Mouse (Mus musculus) ES-E14 (cell line): ENCODE data around the gene Gucy2d. TPM values are rescaled to one million over a fixed set of nuclear protein-coding genes. Genes with fewer than 3 reads are reported as not detected.

ENCODE experiments used
- DNase-seq: peaks from one replicate; pipeline ENCODE4 v3.0.0-alpha.2; 2013; ENCODE audit warnings: low read depth, low spot score
- H3K27ac ChIP-seq: 2 replicates; pipeline ENCODE4 v1.5.1; 2012; ENCODE audit warnings: low read depth, mild to moderate bottlenecking, low read length, moderate library complexity, mixed read lengths; ENCODE audit not compliant: poor library complexity, insufficient read depth, severe bottlenecking
- H3K36me3 ChIP-seq: 2 replicates; pipeline ENCODE4 v1.6.1; 2012; ENCODE audit warnings: mild to moderate bottlenecking, low read length, moderate library complexity, mixed read lengths; ENCODE audit not compliant: control insufficient read depth, poor library complexity, insufficient read depth, severe bottlenecking
- H3K4me1 ChIP-seq, 2 experiments: fragments of 150-350 bp in 1 of 2; sonication (generic) in 1 of 2; 2 replicates each; pipeline ENCODE4 v1.6.1; 2012; ENCODE audit warnings: low read length in 2 of 2, mild to moderate bottlenecking in 1 of 2, mixed read lengths in 1 of 2; ENCODE audit not compliant: control insufficient read depth in 2 of 2, insufficient read depth in 2 of 2, poor library complexity in 1 of 2
- H3K4me3 ChIP-seq, 2 experiments: fragments of 150-350 bp in 1 of 2; sonication (generic) in 1 of 2; 2 replicates each; pipeline ENCODE4 v1.5.1; 2012; ENCODE audit warnings: low read length in 2 of 2, low read depth in 1 of 2, mild to moderate bottlenecking in 1 of 2, mixed read lengths in 1 of 2; ENCODE audit not compliant: insufficient read depth in 1 of 2, poor library complexity in 1 of 2, severe bottlenecking in 1 of 2
- H3K9ac ChIP-seq: 2 replicates; pipeline ENCODE4 v1.6.1; 2012; ENCODE audit warnings: low read depth, mild to moderate bottlenecking, low read length, mixed read lengths; ENCODE audit not compliant: poor library complexity, insufficient read depth, severe bottlenecking
- H3K9me3 ChIP-seq: fragments of 150-350 bp; sonication (generic); 2 replicates; pipeline ENCODE4 v1.6.1; 2012; ENCODE audit warnings: low read depth, mild to moderate bottlenecking, low read length; ENCODE audit not compliant: control insufficient read depth, insufficient read depth
- CHD2 ChIP-seq: IDR thresholded peaks from 2 replicates; pipeline ENCODE4 v1.6.1; 2014; ENCODE audit warnings: mild to moderate bottlenecking, low read depth, low read length, inconsistent platforms
- HCFC1 ChIP-seq: IDR thresholded peaks from 2 replicates; pipeline ENCODE4 v1.6.1; 2012; ENCODE audit warnings: low read length, inconsistent platforms, borderline replicate concordance; ENCODE audit not compliant: insufficient read depth
- MAFK ChIP-seq: IDR thresholded peaks from 2 replicates; pipeline ENCODE4 v1.6.1; 2014; ENCODE audit warnings: mild to moderate bottlenecking, low read depth, low read length, inconsistent platforms; ENCODE audit not compliant: insufficient read depth
- ZC3H11A ChIP-seq: IDR thresholded peaks from 2 replicates; pipeline ENCODE4 v1.6.1; 2012; ENCODE audit warnings: low read depth, mild to moderate bottlenecking, inconsistent platforms, low read length, borderline replicate concordance
- ZNF384 ChIP-seq: IDR thresholded peaks from 2 replicates; pipeline ENCODE4 v1.6.1; 2012; ENCODE audit warnings: low read depth, low read length, inconsistent platforms
- in situ Hi-C, 2 experiments: fragments of 600-800 bp; cut with MboI; formaldehyde crosslinking; loops; one replicate each; pipeline ENCODE4 v1.15.1; 2025; ENCODE audit warnings: low sequenced_read_pairs in 2 of 2, inconsistent platforms in 1 of 2; ENCODE audit not compliant: unreplicated experiment in 2 of 2
- total RNA-seq: library from RNA; depleted of rRNA; stranded (reverse); fragments of 300-350 nt; gene quantifications from 2 replicates; pipeline ENCODE4 v1.2.3, GENCODE M21; 2012

The Gucy2d gene
- total RNA-seq, 1 experiment = not detected

DNA sequence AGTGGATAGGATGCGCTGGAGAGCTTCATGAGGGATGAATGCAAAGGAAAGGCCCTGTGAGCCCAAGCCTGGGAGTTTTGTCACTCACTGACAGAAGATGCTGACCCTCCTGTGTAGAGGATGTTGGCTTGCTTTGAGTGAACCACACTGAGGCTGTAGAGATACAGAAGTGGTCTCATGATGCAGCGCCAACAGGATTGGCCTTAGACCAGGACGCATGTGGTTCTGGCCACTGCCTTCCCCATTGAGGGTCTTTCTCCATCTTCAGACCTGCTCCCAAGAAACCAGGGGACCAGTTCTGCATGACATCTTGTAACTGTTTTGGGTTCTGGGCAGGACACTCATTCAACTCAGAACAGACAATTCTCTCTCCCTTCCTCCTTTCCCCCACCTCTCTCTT is 10.6 kb upstream of the Gucy2d start:
- Histone ChIP-seq H3K9ac (no peak overlapping the region), H3K4me3 (no peak overlapping the region), H3K9me3 (no peaks in the 10 kb centered on the region), H3K27ac (no peak overlapping the region), H3K4me1 (no peaks in the 10 kb centered on the region), H3K36me3 (no peaks in the 10 kb centered on the region)
- TF ChIP-seq ZC3H11A = no peak
- no peak for TF ChIP-seq ZNF384
- TF ChIP-seq HCFC1 = no peak
- TF ChIP-seq CHD2 = no peak
- no peak for TF ChIP-seq MAFK
- DNase-seq = no peak
- in situ Hi-C loops = no loop called here

DNA sequence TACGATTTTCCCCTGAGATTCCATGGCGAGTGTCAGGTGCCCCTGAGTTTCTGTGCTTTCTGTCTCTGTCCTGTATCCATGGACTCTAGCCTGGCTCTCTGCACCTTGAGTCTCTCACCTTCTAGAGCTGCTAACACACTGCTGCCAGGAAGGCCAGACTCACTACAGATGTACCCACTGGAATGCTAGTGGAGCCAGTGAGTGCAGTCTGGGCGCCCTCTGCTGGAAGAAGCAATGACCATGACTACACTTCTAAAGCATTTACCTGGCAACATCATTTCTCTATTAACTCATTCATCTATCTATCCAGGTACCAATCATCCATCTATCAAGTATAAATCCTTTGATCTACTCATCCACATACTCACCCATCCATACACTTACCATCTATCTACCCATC is 9.4 kb upstream of the Gucy2d start:
- in situ Hi-C loops = loop anchor here in 1 of 2 experiments (10.0 kb wide), 1 partner anchor 86 kb away; no protein-coding TSS in a partner anchor
- Histone ChIP-seq H3K27ac (no peak overlapping the region), H3K4me1 (no peaks in the 10 kb centered on the region), H3K36me3 (no peaks in the 10 kb centered on the region), H3K9me3 (no peaks in the 10 kb centered on the region), H3K4me3 (no peak overlapping the region), H3K9ac (no peak overlapping the region)
- DNase-seq = peak; percentile 51
- TF ChIP-seq ZC3H11A = peak; percentile 75; the same call in 1 of the 2 replicates
- TF ChIP-seq ZNF384 = no peak

DNA sequence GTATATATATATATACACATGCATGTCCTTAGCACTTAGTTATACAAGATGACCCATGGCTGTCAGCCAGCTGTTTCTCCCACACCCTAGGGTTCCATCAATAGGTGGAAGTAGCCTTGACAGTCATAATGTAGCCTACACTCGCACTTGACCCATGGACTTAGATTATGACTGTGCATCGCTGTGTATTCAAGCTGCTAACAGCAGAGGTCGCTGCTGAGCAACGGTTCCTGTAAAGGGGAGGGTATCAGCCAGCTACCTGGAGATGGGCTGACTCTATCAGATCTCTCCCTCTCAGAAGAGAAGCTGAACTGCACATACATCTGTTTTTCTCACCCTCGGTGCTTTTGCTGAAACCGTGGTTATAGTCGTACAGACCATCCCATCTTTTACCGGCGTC is 2.6 kb upstream of the Gucy2d start:
- no peaks in the 10 kb centered on the region for H3K4me1 ChIP-seq
- no peak overlapping the region for H3K9ac ChIP-seq
- H3K9me3 ChIP-seq = no peaks in the 10 kb centered on the region
- DNase-seq = peak; percentile 72
- TF ChIP-seq ZNF384 (no peak), CHD2 (no peak), HCFC1 (no peak), ZC3H11A (peak; percentile 42; the same call in 1 of the 2 replicates), MAFK (no peak)
- no peaks in the 10 kb centered on the region for H3K36me3 ChIP-seq
- H3K4me3 ChIP-seq = no peak overlapping the region
- no peak overlapping the region for H3K27ac ChIP-seq
- in situ Hi-C loops = loop anchor here in 1 of 2 experiments (10.0 kb wide), 1 partner anchor 93 kb away; no protein-coding TSS in a partner anchor

DNA sequence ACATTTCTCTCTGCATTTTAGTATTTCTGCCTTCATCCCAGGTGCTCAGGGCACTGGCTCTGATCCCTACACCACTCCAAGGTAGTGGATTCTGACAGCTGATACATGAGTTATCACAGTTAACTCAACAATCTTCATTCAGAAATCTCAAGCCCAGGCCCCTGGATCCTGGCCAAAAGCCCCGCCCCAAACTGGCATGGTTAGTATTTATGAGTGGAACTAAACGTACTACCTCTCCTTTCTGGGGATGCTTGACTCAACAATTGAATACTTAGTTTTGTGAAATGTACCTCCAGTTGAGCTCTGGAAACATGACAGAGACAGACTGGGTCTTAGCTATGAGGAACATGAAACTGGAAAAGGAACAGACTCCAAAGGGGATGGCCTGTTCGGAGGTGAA is 6.7 kb downstream of the Gucy2d start:
- no peak overlapping the region for H3K9ac ChIP-seq

DNA sequence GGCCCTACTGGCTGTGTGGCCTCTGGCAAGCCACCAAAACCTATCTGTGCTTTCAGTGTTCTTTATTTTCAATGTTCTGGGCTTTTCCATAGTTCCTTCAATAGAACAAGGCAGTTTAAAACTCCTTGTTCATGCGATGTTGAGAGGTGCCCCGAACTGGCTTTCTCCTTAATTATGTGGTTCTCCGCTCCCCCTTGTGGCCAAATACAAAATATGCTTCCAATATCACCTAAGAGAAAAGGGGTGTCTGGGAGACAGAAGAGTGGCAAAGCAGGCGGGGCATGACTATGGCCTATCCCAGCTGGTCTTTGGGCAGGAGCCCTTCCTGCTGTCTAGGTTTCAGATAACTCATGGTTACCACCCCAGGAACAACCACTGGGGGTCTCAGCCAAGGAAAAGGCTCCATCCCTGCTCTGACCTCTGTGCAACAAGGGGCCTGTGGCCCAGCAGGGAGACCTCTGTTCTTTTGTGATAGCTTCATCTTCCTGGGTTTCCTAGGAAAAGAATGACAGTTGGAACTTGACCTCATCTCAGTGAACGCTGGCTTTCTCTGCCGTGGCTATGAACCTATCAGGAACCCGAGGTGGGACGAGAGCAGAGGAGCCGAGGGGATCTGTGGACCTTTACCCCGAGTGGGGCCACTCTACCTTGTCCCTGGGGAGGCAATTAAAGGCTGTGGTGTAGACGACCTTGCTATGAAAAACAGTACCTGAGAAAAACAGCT is 7.5 kb downstream of the Gucy2d start:
- Histone ChIP-seq H3K9me3 (no peaks in the 10 kb centered on the region), H3K4me1 (no peaks in the 10 kb centered on the region), H3K27ac (no peak overlapping the region), H3K36me3 (no peaks in the 10 kb centered on the region), H3K9ac (no peak overlapping the region), H3K4me3 (no peak overlapping the region)
- in situ Hi-C loops = no loop called here
- no peak for TF ChIP-seq ZNF384
- no peak for TF ChIP-seq MAFK
- no peak for TF ChIP-seq HCFC1
- TF ChIP-seq ZC3H11A = no peak
- no peak for TF ChIP-seq CHD2
- peak; percentile 49 for DNase-seq

More for the DNA sequence above, 6.7 kb downstream of the Gucy2d start:
- TF ChIP-seq HCFC1 = no peak
- no peaks in the 10 kb centered on the region for H3K9me3 ChIP-seq
- no peak overlapping the region for H3K27ac ChIP-seq
- no peak for DNase-seq
- no peaks in the 10 kb centered on the region for H3K4me1 ChIP-seq
- in situ Hi-C loops = no loop called here
- H3K36me3 ChIP-seq = no peaks in the 10 kb centered on the region
- H3K4me3 ChIP-seq = no peak overlapping the region
